Mouse (Mus musculus) layer of hippocampus, adult 9-10 months (tissue): Measurements from ENCODE around the gene Lnp1.
"Not testable (repeated sequence)": the region's sequence is repeated elsewhere in the genome, so short reads cannot be mapped to it uniquely, and the experiment has no call there.

ENCODE experiments used
- DNase-seq: peaks from one replicate; pipeline ENCODE4 v3.0.0; 2022; ENCODE audit warnings: low spot score

Gene Lnp1

GRCm38 (mm10) chr16:56928023-56928422 is at the start of gene Lnp1:
Gene Lnp1, minus strand, starts transcription at chr16:56928061.
- DNase-seq: peak; percentile 3

GRCm38 (mm10) chr16:56974646-56975045 is 46.8 kb upstream of the Lnp1 start:
- DNase-seq: no peak

GRCm38 (mm10) chr16:56958311-56958710 is 30.4 kb upstream of the Lnp1 start:
- not testable (repeated sequence) for DNase-seq

- DNase-seq: no peak
These were observed 21.2 kb upstream of the Lnp1 start for GRCm38 (mm10) chr16:56949085-56949484.

DNA sequence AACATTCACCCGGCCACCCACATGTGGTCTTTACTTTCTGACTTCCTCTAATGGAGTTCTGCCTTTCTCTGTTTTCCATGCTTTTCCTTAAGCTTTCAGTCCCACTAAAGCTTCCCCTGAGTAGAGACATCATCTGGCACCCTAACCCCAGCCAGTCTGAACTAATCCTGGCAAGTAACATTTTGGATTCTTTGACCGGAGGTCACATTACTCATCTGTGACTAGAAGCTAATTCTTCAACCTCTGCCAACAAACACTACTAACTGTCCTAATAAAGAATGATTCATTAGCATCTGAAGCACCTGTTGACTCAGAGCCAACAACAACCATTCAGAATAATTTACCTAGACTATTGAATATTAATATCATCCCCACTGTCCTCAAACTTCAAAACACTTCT is 14.5 kb upstream of the Lnp1 start:
- DNase-seq: no peak

- DNase-seq: peak; percentile 56
These were observed 7.7 kb downstream of the Lnp1 start for GRCm38 (mm10) chr16:56920102-56920657.

GRCm38 (mm10) chr16:56917230-56917629 is 10.6 kb downstream of the Lnp1 start:
- DNase-seq: no peak

GRCm38 (mm10) chr16:56908986-56909385 is 18.9 kb downstream of the Lnp1 start:
- no peak for DNase-seq

DNA sequence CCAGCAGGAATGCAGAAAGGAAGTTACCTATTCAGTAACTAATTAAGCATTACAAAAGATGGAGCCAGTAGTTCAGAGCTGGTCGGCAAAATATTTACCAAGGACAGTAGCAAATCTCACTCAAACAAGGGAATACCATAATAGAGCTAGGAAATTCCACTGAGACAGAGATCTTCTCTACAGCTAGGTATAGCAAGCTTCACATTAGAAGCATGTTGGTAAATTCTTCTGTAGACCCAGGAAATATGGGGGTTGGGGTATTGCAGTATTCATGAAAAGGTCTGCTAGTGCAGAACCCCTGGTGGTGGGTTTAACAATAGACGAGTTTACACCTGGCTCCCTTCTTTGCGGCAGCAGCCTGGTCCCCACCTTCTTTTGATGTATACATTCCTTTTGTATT is 25.7 kb downstream of the Lnp1 start:
- DNase-seq: not testable (repeated sequence)

- no peak for DNase-seq
These were observed 36.3 kb downstream of the Lnp1 start for GRCm38 (mm10) chr16:56891583-56891982.

- DNase-seq: no peak
These were observed 41.2 kb downstream of the Lnp1 start for GRCm38 (mm10) chr16:56886616-56887116.

GRCm38 (mm10) chr16:56885824-56886615 is 41.8 kb downstream of the Lnp1 start, which contains the start of gene Tmem45a:
Gene Tmem45a, minus strand, starts transcription at chr16:56886166.
- DNase-seq: peak; percentile 16

GRCm38 (mm10) chr16:56884811-56885210 is 43.0 kb downstream of the Lnp1 start:
- no peak for DNase-seq

GRCm38 (mm10) chr16:56873410-56873809 is 54.5 kb downstream of the Lnp1 start:
- DNase-seq: no peak

DNA sequence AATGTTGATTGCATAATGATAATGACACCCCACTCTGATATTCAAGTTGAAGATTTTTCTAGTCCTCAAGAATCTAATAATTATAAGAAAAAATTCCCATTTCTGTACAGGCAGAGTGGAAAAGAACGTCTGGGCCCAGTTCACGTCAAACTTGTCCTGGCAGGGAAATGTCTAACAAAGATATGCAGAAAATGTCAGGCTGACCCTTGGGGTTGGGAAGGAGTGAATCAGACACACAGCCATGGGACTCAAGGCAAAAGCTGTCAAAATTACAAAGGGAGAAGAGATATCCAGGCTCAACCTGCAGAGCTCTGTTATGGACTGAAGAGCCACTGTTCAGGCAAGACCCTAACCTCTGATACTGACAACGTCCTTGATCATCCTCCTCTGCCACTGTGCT is 57.4 kb downstream of the Lnp1 start:
- DNase-seq: no peak

GRCm38 (mm10) chr16:56868361-56868760 is 59.5 kb downstream of the Lnp1 start:
- DNase-seq: no peak

GRCm38 (mm10) chr16:56867591-56867990 is 60.3 kb downstream of the Lnp1 start:
- DNase-seq: peak; percentile 12
